Comparison of ENCODE assay signal across 30 mouse cellular contexts in the genomic region with DNA sequence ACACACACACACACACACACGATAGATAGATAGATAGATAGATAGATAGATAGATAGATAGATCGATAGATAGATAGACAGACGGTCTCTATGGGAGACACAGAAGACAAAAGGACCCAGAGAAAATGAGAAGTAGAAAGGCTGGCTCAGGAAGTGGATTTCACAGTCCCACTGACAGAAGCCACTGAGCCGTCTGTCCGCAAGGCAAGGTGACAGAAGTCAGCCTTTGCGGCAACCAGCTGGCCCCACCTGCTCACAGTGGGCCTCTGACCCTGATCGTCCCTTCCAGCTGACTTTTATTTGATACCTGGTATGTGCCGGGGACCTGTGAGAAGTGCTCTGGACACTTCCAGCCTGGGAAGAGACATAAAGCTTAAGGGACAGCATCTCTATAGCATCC. TPM values are rescaled to one million over a fixed set of nuclear protein-coding genes. Genes with fewer than 3 reads are reported as not detected.
DNase-seq lines count a peak whose midpoint lies in the region; ATAC-seq and TF ChIP-seq lines count a peak whose summit lies in the region.
"Had no signal": no experiment of that assay in that cellular context is flagged by ENCODE, and none has a peak within 500 bp of the region (broad histone marks: within the 10 kb centered on the region; RNA-seq: fewer than 3 reads in every experiment).

No protein-coding gene starts in this region.

- TF ChIP-seq POLR2A in MEL (IDR thresholded peaks at IDR 0.05; ENCODE audit: control insufficient read depth in 1 of 2, insufficient read depth in 1 of 2, low read depth in 1 of 2, low read length in 2 of 2, poor library complexity in 1 of 2) = no peak
- TF ChIP-seq POLR2A in thymus, adult 2 months (IDR thresholded peaks at IDR 0.05; ENCODE audit: control insufficient read depth, extremely low read depth, insufficient read depth, low read length, poor library complexity) = no peak

- peaks cover 44% of the 10 kb centered on the region for H3K4me1 ChIP-seq in hindbrain, embryonic 10.5 days (replicated peaks)
- H3K4me1 ChIP-seq in hindbrain, embryonic 14.5 days (replicated peaks; ENCODE audit: control insufficient read depth, insufficient read depth, low read length) = peaks cover 20% of the 10 kb centered on the region
- H3K4me1 ChIP-seq in MEL (ENCODE audit: control insufficient read depth in 1 of 2, insufficient read depth in 2 of 2, low read length in 2 of 2) = peaks cover 0 to 19% of the 10 kb centered on the region in 2 experiments; a peak in 1 of 4 replicates
- peaks cover 20% of the 10 kb centered on the region for H3K4me1 ChIP-seq in thymus, adult 2 months (replicated peaks; ENCODE audit: control insufficient read depth, insufficient read depth, low read length)

- 62% methylated on average over 8 of the region's 8 CpGs for WGBS in hindbrain, embryonic 10.5 days
- WGBS in hindbrain, embryonic 14.5 days = 60% methylated on average over 8 of the region's 8 CpGs
- 16% methylated on average over 8 of the region's 8 CpGs for WGBS in thymus, adult 2 months

- TF ChIP-seq RAD21 in MEL (IDR thresholded peaks at IDR 0.05; ENCODE audit: low read depth, low read length) = no peak

- no peaks in the 10 kb centered on the region for H3K9me3 ChIP-seq in hindbrain, embryonic 10.5 days
- no peaks in the 10 kb centered on the region for H3K9me3 ChIP-seq in hindbrain, embryonic 14.5 days (ENCODE audit: control insufficient read depth, low read length)
- H3K9me3 ChIP-seq in MEL (replicated peaks; ENCODE audit: insufficient read depth, low read length) = no peaks in the 10 kb centered on the region
- H3K9me3 ChIP-seq: embryonic facial prominence, embryonic 12.5 days; forebrain, embryonic 10.5 days; forebrain, embryonic 15.5 days; heart, embryonic 15.5 days; hindbrain, embryonic 13.5 days; neural tube, embryonic 13.5 days had no signal

- no peak for TF ChIP-seq EP300 in MEL (IDR thresholded peaks at IDR 0.05; ENCODE audit: low read depth in 1 of 2, low read length in 2 of 2)

- no peak overlapping the region for H3K9ac ChIP-seq in hindbrain, embryonic 14.5 days
- H3K9ac ChIP-seq in MEL (ENCODE audit: control insufficient read depth, low read depth, low read length, poor library complexity, severe bottlenecking) = no peak overlapping the region
- H3K9ac ChIP-seq: embryonic facial prominence, embryonic 12.5 days; forebrain, embryonic 15.5 days; heart, embryonic 15.5 days; neural tube, embryonic 13.5 days had no signal

- H3K4me2 ChIP-seq in hindbrain, embryonic 14.5 days (replicated peaks) = no peak overlapping the region
- H3K4me2 ChIP-seq: forebrain, embryonic 15.5 days; midbrain, embryonic 11.5 days had no signal

- peaks cover 2% of the 10 kb centered on the region; the same call in 1 of the 2 replicates for H3K79me2 ChIP-seq in MEL (ENCODE audit: control insufficient read depth, insufficient read depth, low read length, poor library complexity)

- H3K4me3 ChIP-seq in hindbrain, embryonic 10.5 days = no peak overlapping the region
- no peak overlapping the region for H3K4me3 ChIP-seq in hindbrain, embryonic 14.5 days (replicated peaks; ENCODE audit: low read length)
- H3K4me3 ChIP-seq in MEL (ENCODE audit: control insufficient read depth in 1 of 2, insufficient read depth in 1 of 2, low read depth in 2 of 2, low read length in 2 of 2) = no peak overlapping the region
- no peak overlapping the region for H3K4me3 ChIP-seq in thymus, adult 2 months (ENCODE audit: control insufficient read depth, insufficient read depth, low read length)
- H3K4me3 ChIP-seq: embryonic facial prominence, embryonic 12.5 days; forebrain, embryonic 15.5 days; heart, adult 2 months; heart, embryonic 15.5 days; hindbrain, embryonic 13.5 days; myocyte; neural tube, embryonic 13.5 days had no signal

- no peak for TF ChIP-seq CTCF in MEL (IDR thresholded peaks at IDR 0.05 in 2 of 3, conservative IDR thresholded peaks at IDR 0.05 in 1 of 3; ENCODE audit: control insufficient read depth in 1 of 3, insufficient read depth in 1 of 3, low read depth in 2 of 3, low read length in 3 of 3, poor library complexity in 1 of 3, severe bottlenecking in 1 of 3)
- no peak for TF ChIP-seq CTCF in thymus, adult 2 months (IDR thresholded peaks at IDR 0.05; ENCODE audit: borderline replicate concordance, control insufficient read depth, extremely low read depth, insufficient read depth, low read length, poor library complexity)

- no peak for DNase-seq in hindbrain, embryonic 10.5 days (ENCODE audit: low spot score)
- no peak for DNase-seq in hindbrain, embryonic 14.5 days (ENCODE audit: low spot score)
- DNase-seq in B cell, adult 2 months = peak; percentile 39 to 40
- DNase-seq in MEL (ENCODE audit: low read depth, low spot score) = no peak
- DNase-seq in thymus, adult 2 months = no peak
- no peak for DNase-seq in urinary bladder, postnatal 4 days (ENCODE audit: low spot score in 2 of 2)
- DNase-seq: adrenal gland, postnatal 10 days; cerebellum, adult 11 months; cerebellum, adult 9-10 months; cerebellum, postnatal 36 days; gastrocnemius, postnatal 36 days; heart, adult 2 months; heart, postnatal 36 days; kidney, postnatal 14 days; layer of hippocampus, adult 9-11 months; liver; lung, adult 18-20 months; right cerebral cortex, postnatal 4 days had no signal

- H3K27ac ChIP-seq in hindbrain, embryonic 10.5 days = peak overlapping the region; percentile 56; the same call in 1 of the 2 replicates
- no peak overlapping the region for H3K27ac ChIP-seq in hindbrain, embryonic 14.5 days
- H3K27ac ChIP-seq in MEL (ENCODE audit: control insufficient read depth, low read depth, low read length) = no peak overlapping the region
- no peak overlapping the region for H3K27ac ChIP-seq in thymus, adult 2 months (ENCODE audit: control insufficient read depth, insufficient read depth, low read length)
- H3K27ac ChIP-seq: embryonic facial prominence, embryonic 12.5 days; forebrain, embryonic 15.5 days; heart, adult 2 months; heart, embryonic 15.5 days; hindbrain, embryonic 13.5 days; macrophage; neural tube, embryonic 13.5 days had no signal

- no peak for ATAC-seq in hindbrain, embryonic 14.5 days (ENCODE audit: low FRiP score)
- peak; percentile 21 for ATAC-seq in megakaryocyte progenitor cell, adult 5-6 weeks (replicated peaks; ENCODE audit: poor library complexity)
- ATAC-seq: forebrain, embryonic 15.5 days; intestine, postnatal 0 days; lung, postnatal 0 days had no signal

- peaks cover 41% of the 10 kb centered on the region for H3K27me3 ChIP-seq in hindbrain, embryonic 10.5 days (ENCODE audit: insufficient read depth, poor library complexity, severe bottlenecking)
- peaks cover 4% of the 10 kb centered on the region; the same call in 1 of the 2 replicates for H3K27me3 ChIP-seq in hindbrain, embryonic 14.5 days (ENCODE audit: control insufficient read depth, insufficient read depth, low read length)
- H3K27me3 ChIP-seq in MEL (ENCODE audit: control insufficient read depth in 1 of 2, insufficient read depth in 2 of 2, low read length in 2 of 2) = no peaks in the 10 kb centered on the region
- H3K27me3 ChIP-seq in thymus, adult 2 months (ENCODE audit: control insufficient read depth, insufficient read depth, low read length) = no peaks in the 10 kb centered on the region
- H3K27me3 ChIP-seq: forebrain, embryonic 15.5 days; heart, embryonic 15.5 days; neural tube, embryonic 13.5 days had no signal

- no peaks in the 10 kb centered on the region for H3K36me3 ChIP-seq in hindbrain, embryonic 10.5 days
- H3K36me3 ChIP-seq in hindbrain, embryonic 14.5 days (replicated peaks; ENCODE audit: control insufficient read depth, insufficient read depth) = no peaks in the 10 kb centered on the region
- peaks cover 0 to 2% of the 10 kb centered on the region in 2 experiments; a peak in 1 of 4 replicates for H3K36me3 ChIP-seq in MEL (ENCODE audit: control insufficient read depth in 1 of 2, insufficient read depth in 2 of 2, low read length in 2 of 2)
- no peaks in the 10 kb centered on the region for H3K36me3 ChIP-seq in thymus, adult 2 months (ENCODE audit: control insufficient read depth, insufficient read depth, low read length)
- H3K36me3 ChIP-seq: embryonic facial prominence, embryonic 12.5 days; forebrain, embryonic 10.5 days; forebrain, embryonic 15.5 days; heart, embryonic 15.5 days; hindbrain, embryonic 13.5 days; neural tube, embryonic 13.5 days had no signal

TF ChIP-seq in MEL, 35 proteins besides CTCF, POLR2A, EP300 and RAD21:
- TF ChIP-seq TCF12 (IDR thresholded peaks at IDR 0.05; ENCODE audit: low read depth, low read length) (no peak), GATA1 (IDR thresholded peaks at IDR 0.05; ENCODE audit: low read depth, low read length) (peak; percentile 25; the same call in 1 of the 2 replicates)

RNA-seq across cellular contexts. Expression of a gene that starts 57.5 kb away (rescaled TPM):
- 9.1 and 11.4 TPM in 2 replicates for polyA plus RNA-seq in hindbrain, embryonic 10.5 days (2016; fragmentation: Nextera tagmentation; extraction: Ambion mirVana)
- 5.5 and 7.5 TPM in 2 replicates for polyA plus RNA-seq in hindbrain, embryonic 14.5 days (2014; fragmentation: Nextera tagmentation; extraction: Ambion mirVana)
- total RNA-seq in MEL (2012; rRNA removed) = not detected in 2 replicates
- polyA plus RNA-seq in MEL (2012; ENCODE audit: insufficient read depth in 1 of 2, insufficient read length in 2 of 2, low read depth in 1 of 2, low replicate concordance in 2 of 2, missing spikeins in 1 of 2) = not detected
- 0.24 and 0.52 TPM in 2 replicates for total RNA-seq in megakaryocyte progenitor cell, adult 5-6 weeks (2015)
- total RNA-seq in megakaryocyte progenitor cell, adult 5-6 weeks (2017) = 1.0 and 1.1 TPM in 2 replicates
- polyA plus RNA-seq in thymus, adult 2 months (2012; rRNA removed) = 37.5 and 50.8 TPM in 2 replicates

Comparison
In these comparisons a context has a peak if more than half of its experiments do, and no peak if none do; other contexts are left out.
1. DNase-seq: peak in B cell, adult 2 months (2 of 2); none in hindbrain, embryonic 10.5 days (single experiment), hindbrain, embryonic 14.5 days (single experiment), MEL (single experiment), thymus, adult 2 months (single experiment) and urinary bladder, postnatal 4 days (0 of 2).